Mouse (Mus musculus) C2C12 (cell line): ENCODE data around the gene Josd2.

Experiments
- CEBPB ChIP-seq: IDR thresholded peaks from one replicate; pipeline ENCODE4 v1.6.1; 2011; ENCODE audit warnings: low read depth, mild to moderate bottlenecking, control low read depth, moderate library complexity
- CTCF ChIP-seq: IDR thresholded peaks from one replicate; pipeline ENCODE4 v1.5.1; 2011; ENCODE audit not compliant: control insufficient read depth, insufficient read depth, insufficient read length
- FOSL1 ChIP-seq: IDR thresholded peaks from one replicate; pipeline ENCODE4 v1.8.0; 2011; ENCODE audit warnings: mild to moderate bottlenecking, low read length; ENCODE audit not compliant: poor library complexity, insufficient read depth, severe bottlenecking
- MAX ChIP-seq: IDR thresholded peaks from one replicate; pipeline ENCODE4 v1.6.1; 2011; ENCODE audit warnings: mild to moderate bottlenecking, control low read depth
- MYOD1 ChIP-seq: IDR thresholded peaks from one replicate; pipeline ENCODE4 v1.6.1; 2011; ENCODE audit warnings: low read depth; ENCODE audit not compliant: control insufficient read depth, insufficient read length
- USF1 ChIP-seq: IDR thresholded peaks from one replicate; pipeline ENCODE4 v1.6.1; 2011; ENCODE audit warnings: low read depth, mild to moderate bottlenecking, control low read depth, moderate library complexity

- TF ChIP-seq CTCF (no peak), USF1 (no peak), MAX (no peak), FOSL1 (no peak), MYOD1 (no peak), CEBPB (no peak)
These were observed 28.1 kb upstream of the Josd2 start for GRCm38 (mm10) chr7:44439696-44440095.
